Mouse (Mus musculus) lung, postnatal 25 days (tissue): ENCODE results near the gene Bola1.
"Not testable (repeated sequence)": the region's sequence is repeated elsewhere in the genome, so short reads cannot be mapped to it uniquely, and the experiment has no call there.

Experiments
- DNase-seq: peaks from one replicate; pipeline ENCODE4 v3.0.0; 2022; ENCODE audit warnings: low spot score

Bola1 gene

DNA sequence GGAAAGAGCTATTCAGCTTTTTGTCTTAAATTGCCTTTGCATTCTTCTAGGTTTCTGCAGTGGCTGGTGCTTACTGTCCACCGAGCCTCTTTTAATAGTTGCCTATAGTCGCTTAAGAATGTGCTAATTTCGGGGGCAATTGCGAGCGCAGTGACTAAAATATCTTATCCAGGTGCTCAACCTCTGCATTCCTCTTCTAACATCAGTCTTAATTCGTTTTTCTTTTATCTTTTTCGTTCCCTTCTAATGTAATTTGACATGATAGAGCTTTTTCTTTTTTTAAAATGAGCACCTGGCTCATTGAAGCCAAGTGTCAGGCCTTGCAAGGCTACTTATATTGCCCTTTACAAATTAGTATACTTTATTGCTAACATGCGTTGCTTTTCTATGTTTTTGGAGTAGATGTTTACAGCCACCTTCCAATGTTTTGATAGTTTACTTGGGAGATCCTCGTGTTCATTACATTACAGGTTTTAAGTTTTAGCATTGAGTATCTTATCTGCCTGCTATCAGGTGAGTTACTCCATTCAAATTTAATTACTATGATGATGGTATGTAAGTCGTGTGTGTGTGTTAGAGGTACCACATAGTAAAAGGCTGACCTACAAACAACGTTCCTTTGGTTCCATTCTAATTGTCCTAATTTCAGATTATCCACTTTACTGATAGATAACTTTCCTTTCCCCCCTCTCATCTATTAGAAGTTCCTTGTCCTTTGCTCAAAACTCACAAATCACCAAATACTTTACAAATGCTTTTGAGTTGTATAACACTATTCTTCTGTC lies 28.0 kb upstream of the Bola1 start:
- DNase-seq: no peak

DNA sequence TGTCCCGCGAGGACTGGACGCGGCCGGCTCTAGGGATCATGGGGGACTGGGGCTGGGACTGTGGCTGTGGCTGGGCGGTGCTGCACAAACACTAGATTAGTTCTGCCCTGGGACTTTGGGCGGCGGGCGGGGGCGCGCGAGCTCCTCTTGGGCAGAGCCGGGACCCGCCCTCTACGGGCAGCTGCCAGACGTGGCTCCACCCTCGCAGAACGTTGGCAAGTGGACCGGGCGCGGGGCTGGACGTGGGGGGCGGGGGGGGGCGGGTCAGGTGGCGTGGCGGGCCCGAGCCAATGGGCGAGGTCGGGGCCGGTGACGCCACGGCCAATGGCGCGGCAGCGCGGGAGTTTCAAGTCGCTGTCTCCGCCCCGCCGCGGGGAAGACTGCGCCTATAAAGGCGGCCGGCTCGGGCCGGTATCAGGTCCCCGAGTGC lies 26.9 kb upstream of the Bola1 start, which contains the start of gene Hist2h3c1:
Gene Hist2h3c1 (plus strand): TSS at position 259 of the 430 bp plus-strand sequence.
- not testable (repeated sequence) for DNase-seq

DNA sequence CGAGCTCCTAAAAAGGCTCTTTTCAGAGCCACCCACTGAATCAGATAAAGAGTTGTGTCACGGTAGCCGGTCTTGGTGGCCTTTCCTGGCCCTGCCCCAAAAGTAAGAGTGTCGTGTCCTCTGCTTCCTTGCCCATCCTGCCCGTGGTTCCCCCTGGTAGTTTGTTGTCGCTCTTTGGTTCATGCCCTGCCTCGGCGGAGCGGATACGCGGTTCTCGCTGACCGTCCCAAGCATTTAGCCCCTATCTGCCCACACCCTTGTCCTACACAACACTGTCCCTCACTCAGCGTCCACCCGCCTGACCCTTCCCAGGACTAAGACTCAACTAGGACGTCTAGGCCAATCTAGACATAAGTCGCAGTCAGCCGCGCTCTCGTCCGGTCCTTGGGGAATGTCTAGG lies 26.5 kb upstream of the Bola1 start:
- DNase-seq: not testable (repeated sequence)

DNA sequence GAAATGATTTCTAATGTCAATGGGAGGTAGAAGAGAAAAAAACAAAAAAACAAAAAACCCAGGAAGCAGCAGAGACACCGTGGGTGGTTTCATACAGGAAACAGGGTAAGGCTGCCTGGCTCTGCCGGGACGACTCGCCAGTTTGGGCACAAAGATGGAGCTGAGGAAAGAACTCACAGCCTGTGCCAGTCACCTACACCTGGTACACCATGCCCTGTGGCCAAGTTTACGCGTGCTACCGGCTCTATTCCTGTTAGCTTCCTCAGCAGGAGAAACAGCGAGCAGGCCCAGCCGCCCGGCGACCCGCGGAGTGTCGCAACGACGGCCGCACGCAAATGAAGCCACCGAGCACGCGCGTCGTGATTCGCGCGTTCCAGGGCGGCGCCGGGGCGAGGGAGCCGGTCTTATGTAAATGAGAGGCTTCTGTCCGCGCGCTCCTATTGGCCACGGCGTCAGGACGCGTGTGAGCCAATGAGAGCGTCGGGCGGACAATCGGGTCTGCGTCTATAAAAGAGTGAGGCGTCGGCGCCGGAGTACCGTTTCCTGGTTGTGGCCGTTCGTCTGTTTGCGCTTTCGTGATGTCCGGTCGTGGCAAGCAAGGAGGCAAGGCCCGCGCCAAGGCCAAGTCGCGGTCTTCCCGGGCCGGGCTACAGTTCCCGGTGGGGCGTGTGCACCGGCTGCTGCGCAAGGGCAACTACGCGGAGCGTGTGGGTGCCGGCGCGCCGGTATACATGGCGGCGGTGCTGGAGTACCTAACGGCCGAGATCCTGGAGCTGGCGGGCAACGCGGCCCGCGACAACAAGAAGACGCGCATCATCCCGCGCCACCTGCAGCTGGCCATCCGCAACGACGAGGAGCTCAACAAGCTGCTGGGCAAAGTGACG lies 25.7 kb upstream of the Bola1 start, which contains the start of gene Hist2h2aa1:
Gene Hist2h2aa1 (plus strand): TSS at position 495 of the 884 bp plus-strand sequence.
- DNase-seq: peak; percentile 88

DNA sequence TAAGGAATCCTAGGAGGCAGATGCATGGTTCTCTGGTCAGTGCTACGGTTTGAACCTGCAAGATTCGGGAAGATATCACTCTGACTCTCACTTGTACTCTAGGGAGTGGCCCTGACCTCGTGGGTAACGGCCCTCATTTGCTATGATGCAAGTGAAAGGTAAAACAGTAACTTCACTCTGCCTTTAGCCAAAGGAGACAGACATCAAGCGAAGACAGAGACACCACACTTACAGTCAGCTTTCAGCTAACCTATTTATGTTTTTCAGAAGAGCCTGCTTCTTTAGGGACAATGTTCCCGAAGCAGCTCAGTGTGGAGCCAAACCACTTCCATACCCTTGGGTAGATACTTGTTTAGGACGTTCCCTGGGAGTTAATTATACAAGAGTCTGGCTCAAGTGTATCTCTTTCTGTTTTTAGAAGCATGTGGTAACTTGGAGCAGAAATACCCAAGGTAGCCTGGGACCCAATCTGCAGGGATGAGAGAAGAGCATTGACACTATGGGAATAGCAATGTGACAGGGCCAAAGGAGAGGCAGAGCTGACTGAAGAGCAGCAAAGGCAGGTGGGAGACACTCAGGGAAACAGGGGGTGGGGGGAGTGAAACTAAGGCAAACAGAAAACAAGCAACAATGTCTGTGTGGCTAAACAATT lies 24.5 kb upstream of the Bola1 start:
- no peak for DNase-seq

DNA sequence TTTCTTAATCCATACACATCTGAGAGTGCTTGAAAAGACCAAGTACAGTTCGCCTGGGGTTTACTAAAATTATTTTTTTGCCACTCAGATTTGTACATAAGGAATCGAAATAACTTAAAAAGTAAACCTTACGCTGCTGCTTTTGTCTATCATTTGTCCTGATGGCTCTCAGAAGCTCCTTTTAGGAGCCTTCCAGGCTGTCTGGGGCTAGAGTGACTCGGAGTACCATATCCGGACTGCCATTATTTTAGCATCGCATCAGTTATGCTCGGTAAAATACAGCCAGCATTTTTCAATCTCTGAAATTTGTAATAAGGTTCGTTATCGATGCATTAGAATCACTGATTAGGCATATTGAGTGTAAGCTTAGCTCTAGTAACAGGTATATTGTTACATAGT lies 21.3 kb upstream of the Bola1 start:
- no peak for DNase-seq

DNA sequence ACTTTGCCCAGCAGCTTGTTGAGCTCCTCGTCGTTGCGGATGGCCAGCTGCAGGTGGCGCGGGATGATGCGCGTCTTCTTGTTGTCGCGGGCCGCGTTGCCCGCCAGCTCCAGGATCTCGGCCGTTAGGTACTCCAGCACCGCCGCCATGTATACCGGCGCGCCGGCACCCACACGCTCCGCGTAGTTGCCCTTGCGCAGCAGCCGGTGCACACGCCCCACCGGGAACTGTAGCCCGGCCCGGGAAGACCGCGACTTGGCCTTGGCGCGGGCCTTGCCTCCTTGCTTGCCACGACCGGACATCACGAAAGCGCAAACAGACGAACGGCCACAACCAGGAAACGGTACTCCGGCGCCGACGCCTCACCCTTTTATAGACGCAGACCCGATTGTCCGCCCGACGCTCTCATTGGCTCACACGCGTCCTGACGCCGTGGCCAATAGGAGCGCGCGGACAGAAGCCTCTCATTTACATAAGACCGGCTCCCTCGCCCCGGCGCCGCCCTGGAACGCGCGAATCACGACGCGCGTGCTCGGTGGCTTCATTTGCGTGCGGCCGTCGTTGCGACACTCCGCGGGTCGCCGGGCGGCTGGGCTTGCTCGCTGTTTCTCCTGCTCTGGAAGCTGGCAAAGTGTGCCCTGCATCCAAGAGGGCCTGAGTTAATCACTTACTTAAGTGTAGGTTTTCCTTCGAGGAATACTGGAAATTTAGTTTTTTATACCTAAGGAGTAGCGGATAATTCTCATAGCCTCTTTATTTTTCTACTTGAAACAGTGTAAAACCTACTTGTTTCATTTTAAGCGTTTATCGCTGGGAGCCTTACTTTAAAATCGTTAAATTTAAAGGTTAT lies 20.7 kb upstream of the Bola1 start, which contains the start of gene Hist2h2aa2:
Gene Hist2h2aa2 (minus strand): TSS at position 328 of the 850 bp plus-strand sequence.
- peak; percentile 97 for DNase-seq

DNA sequence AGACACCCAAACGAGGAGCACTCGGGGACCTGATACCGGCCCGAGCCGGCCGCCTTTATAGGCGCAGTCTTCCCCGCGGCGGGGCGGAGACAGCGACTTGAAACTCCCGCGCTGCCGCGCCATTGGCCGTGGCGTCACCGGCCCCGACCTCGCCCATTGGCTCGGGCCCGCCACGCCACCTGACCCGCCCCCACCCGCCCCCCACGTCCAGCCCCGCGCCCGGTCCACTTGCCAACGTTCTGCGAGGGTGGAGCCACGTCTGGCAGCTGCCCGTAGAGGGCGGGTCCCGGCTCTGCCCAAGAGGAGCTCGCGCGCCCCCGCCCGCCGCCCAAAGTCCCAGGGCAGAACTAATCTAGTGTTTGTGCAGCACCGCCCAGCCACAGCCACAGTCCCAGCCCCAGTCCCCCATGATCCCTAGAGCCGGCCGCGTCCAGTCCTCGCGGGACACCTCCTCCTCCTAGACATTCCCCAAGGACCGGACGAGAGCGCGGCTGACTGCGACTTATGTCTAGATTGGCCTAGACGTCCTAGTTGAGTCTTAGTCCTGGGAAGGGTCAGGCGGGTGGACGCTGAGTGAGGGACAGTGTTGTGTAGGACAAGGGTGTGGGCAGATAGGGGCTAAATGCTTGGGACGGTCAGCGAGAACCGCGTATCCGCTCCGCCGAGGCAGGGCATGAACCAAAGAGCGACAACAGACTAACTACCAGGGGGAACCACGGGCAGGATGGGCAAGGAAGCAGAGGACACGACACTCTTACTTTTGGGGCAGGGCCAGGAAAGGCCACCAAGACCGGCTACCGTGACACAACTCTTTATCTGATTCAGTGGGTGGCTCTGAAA lies 19.7 kb upstream of the Bola1 start, which contains the start of gene Hist2h3c2:
Gene Hist2h3c2 (minus strand): TSS at position 174 of the 840 bp plus-strand sequence.
- not testable (repeated sequence) for DNase-seq

DNA sequence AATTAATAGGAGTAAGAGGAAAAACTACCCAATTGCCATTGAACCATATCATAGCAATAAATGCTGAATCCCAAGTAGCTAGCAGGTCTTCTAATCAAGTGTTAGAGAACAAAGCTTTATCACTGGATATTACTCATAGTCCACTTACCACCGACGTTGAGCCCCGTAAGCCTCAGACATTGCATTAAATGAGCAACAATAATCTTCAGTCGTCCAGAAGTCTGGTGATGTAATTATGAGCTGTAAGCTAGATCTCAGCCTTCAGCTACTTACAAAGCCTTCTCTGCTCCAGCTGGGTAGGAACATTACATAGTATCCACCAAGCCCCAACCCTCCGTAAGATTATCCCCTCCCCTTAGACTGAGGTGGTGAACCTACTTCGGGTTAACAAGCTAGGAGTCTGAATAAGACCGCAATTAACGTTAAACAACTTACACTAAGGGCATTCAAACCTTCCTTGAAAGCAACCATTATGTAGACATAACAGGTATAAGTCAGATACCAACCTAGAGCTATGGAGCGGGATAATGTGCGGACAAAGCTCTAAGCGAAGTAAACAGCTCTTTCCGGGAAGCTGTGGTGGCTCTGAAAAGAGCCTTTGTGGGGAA lies 18.5 kb upstream of the Bola1 start:
- DNase-seq: no peak

DNA sequence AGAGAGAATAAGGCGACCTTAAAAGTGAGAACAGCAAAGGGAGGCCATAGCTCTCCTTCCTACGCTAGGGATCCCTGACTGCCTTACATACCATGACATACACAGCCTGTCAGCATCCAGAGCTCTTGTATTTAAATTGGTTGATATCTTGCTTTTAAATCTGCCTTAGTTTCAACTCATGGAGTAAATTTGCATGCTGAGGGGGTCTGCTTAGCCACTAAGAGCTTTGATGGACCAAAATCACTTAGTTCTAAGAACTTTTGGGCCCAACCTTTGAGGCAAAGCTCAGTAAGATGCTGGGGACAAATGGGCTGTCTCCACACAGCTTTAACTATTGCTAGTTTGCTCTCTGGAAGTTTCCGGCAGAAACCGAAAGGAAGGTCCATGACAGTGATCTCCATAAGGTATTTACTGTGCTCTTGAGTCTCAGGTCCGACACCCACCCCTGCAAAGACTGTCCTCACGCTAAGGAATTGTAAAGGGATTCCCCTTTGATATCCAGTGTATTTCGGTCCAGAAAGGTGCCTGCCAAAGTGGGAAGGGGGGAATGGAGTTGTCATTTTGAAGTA lies 17.9 kb upstream of the Bola1 start:
- no peak for DNase-seq

DNA sequence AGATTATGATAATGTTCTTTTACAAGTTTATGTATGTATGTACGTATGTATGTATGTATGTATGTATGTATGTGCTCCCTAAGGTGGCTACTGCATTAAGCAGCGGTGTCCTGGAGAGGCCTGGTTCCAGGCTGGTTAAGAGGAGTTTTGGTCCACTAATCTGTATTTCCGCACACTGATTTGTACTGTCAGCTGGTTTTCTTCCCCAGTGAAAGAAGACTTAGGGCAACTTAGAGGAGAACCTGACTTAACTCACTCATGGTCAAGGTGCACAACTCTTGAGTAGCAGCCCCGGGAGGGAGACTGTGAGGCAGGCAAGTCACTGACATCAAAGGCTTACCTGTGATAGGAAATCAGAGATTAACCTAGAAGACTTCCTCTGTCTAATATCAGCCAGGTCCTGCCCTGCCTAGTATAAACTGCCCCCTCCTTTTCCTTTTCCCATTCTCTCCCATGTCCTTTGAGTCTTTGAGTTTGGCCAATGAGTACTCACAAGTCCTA lies 17.4 kb upstream of the Bola1 start:
- no peak for DNase-seq

DNA sequence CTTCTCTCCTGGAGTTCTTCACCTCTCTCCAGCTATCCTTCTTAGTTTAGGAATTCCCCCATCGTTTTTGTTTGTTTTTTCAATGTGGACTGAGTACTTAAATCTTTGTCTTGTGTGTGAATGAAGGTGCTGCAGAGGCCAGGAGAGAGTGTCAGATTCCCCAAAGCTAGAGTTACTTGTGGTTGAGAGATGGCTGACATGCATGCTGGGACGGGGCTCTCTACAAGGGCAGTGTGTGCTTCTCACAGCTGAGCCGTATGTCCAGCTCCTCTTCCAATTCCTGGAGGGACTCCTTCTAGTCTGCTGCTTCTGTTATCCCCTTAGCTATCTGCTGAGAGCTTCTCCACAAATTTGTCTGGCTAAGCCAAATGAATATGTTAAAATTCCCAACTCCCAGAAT lies 16.3 kb upstream of the Bola1 start:
- no peak for DNase-seq

DNA sequence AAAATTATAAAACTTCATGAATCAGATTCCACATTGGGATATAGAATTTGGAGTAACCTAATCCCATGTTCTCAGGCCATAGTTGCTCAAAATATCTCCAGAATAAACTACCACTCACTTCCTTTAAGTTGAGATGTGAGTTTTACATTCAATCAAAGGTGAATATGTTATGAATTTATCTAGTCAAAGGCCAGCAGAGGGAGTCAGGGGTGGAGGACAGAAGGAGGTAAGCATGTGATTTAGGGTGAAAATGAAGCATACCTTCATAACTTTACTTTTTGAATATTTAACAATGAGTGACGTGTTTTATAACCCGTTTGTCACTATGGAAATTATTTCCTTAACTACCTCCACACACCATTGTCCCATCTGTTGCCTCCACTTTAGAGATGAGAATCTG lies 15.4 kb upstream of the Bola1 start:
- no peak for DNase-seq

DNA sequence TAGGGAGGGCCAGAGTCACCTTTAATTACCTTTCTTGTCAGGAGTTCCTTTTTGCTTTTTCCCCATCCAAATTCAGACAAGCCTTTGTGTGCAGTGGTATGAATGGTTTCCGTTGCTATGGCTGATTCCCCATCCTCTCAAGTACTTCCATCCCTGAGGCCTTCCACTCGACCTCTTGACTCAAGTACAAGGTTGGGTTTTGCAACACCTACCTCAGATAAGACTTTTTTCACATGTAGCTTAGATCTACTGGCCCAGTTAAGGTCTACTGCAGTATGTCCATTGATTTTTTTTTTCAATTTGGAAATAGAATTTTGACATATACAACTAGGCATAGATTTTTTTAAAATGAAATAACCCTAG lies 12.2 kb upstream of the Bola1 start:
- DNase-seq: peak; percentile 76

DNA sequence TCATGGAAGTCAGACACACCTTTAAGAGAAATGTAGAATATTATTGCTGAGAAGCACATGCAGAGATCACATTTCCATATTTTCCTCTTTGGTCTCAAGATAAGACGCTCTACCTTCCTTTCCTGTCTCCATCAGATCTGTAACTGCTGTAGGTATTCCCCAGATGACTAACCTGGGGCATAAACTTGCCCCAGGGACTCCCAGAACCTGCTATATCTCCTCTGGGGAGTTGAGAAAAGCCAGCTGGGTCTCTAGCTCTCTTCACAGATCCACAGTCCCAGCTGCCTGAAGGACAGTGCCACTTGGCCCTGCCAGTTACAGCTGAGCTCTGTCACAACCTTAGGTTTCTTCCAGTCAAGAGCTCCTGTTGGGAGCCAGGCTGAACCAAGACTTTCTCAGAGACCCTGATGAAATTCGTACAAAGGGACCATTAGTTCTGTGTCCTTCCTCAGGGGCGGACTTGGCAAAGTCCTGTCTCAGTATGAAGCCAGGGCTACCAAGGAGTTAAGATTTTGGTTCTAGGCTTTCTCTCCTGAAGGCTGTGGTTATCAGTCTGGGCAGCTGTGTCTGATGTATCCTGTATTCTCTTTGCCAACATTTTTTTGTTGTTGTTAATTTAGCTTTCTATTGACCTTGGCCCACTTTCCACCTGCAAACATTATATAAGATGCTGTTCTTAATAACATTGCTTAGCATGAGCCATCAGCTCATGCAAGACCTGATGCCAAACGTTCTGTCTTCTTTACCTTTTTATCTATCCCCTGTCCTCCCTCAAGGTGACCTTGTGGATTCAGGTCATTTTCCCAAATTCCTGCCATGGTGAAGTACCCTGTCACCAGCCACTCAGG lies 11.6 kb upstream of the Bola1 start:
- no peak for DNase-seq

DNA sequence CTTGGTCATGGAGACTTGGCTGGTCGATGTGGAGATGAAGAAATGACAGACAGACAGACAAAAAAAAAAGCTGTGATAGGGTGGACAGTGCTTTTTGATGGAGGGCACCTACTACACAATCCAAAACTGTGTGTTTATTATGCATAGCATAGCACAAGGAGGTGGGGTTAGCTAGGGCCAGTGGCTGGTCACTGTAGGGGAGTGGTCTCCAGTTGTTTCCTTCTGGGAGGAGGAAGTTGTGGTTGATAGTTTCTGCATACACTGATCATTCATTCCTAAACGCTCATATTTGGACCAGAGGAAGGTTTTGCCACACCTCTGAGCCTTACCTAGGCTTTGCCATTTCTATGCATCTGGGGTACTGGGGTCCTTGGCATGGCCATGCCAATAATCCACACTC lies 10.9 kb upstream of the Bola1 start:
- DNase-seq: no peak

DNA sequence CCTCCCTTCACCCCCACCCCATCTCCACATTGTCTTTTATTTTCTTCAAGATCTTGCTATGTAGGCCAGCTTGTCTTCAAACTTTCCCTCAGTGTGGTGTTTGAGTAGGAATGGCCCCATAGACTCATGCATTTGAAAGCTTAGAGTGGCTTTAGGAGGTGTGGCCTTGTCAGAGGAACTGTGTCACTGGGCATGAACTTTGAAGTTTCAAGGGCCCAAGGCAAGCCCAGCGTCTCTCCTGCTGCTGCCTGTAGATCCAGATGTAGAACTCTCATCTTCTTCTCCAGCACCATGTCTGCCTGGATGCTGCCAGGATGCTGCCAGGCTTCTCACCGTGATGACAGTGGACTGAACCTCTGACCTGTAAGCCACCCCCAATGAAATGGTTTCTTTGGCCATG lies 9.3 kb upstream of the Bola1 start:
- no peak for DNase-seq
